Mouse (Mus musculus): Measurements from ENCODE around the gene Ube2g1. TPM values are rescaled to one million over a fixed set of nuclear protein-coding genes. Genes with fewer than 3 reads are reported as not detected.

Ube2g1 gene
- total and polyA plus RNA-seq, 2 experiments = 8.2 to 26.6 TPM

GRCm38 (mm10) chr11:72642730-72643129 lies 35.6 kb downstream of the Ube2g1 start:
- TF ChIP-seq CTCF (IDR thresholded peaks at IDR 0.05; ENCODE audit: low read depth, low read length) (no peak), POLR2A (IDR thresholded peaks at IDR 0.05; ENCODE audit: extremely low read depth, insufficient read depth, low read length) (no peak)
- Histone ChIP-seq H3K36me3 (ENCODE audit: control insufficient read depth, insufficient read depth, low read length) (no peaks in the 10 kb centered on the region), H3K4me3 (ENCODE audit: insufficient read depth, low read depth, low read length) (no peak overlapping the region), H3K79me2 (ENCODE audit: control insufficient read depth, insufficient read depth, low read length) (peaks cover 17% of the 10 kb centered on the region; the same call in 1 of the 2 replicates), H3K4me1 (ENCODE audit: control insufficient read depth, insufficient read depth, low read length) (peaks cover 4% of the 10 kb centered on the region; the same call in 1 of the 2 replicates), H3K27ac (replicated peaks; ENCODE audit: insufficient read depth, low read depth, low read length) (no peak overlapping the region), H3K9ac (ENCODE audit: low read depth, low read length) (no peak overlapping the region), H3K27me3 (ENCODE audit: control insufficient read depth, insufficient read depth, low read length) (no peaks in the 10 kb centered on the region)
- WGBS = 71% methylated on average over 4 of the region's 4 CpGs
- no peak for DNase-seq (ENCODE audit: extremely low read depth, low read depth, low spot score)

- Histone ChIP-seq H3K4me3 (ENCODE audit: insufficient read depth, low read depth, low read length) (no peak overlapping the region), H3K79me2 (ENCODE audit: control insufficient read depth, insufficient read depth, low read length) (peaks cover 20% of the 10 kb centered on the region; the same call in 1 of the 2 replicates), H3K9ac (ENCODE audit: low read depth, low read length) (no peak overlapping the region), H3K36me3 (ENCODE audit: control insufficient read depth, insufficient read depth, low read length) (no peaks in the 10 kb centered on the region), H3K4me1 (ENCODE audit: control insufficient read depth, insufficient read depth, low read length) (peaks cover 4% of the 10 kb centered on the region; the same call in 1 of the 2 replicates), H3K27ac (replicated peaks; ENCODE audit: insufficient read depth, low read depth, low read length) (no peak overlapping the region), H3K27me3 (ENCODE audit: control insufficient read depth, insufficient read depth, low read length) (no peaks in the 10 kb centered on the region)
- no peak for TF ChIP-seq CTCF (IDR thresholded peaks at IDR 0.05; ENCODE audit: low read depth, low read length)
- no peak for TF ChIP-seq POLR2A (IDR thresholded peaks at IDR 0.05; ENCODE audit: extremely low read depth, insufficient read depth, low read length)
- DNase-seq (ENCODE audit: extremely low read depth, low read depth, low spot score) = no peak
- WGBS = 82% methylated on average over 5 of the region's 5 CpGs
These were observed 38.3 kb downstream of the Ube2g1 start for GRCm38 (mm10) chr11:72645386-72645785.

DNA sequence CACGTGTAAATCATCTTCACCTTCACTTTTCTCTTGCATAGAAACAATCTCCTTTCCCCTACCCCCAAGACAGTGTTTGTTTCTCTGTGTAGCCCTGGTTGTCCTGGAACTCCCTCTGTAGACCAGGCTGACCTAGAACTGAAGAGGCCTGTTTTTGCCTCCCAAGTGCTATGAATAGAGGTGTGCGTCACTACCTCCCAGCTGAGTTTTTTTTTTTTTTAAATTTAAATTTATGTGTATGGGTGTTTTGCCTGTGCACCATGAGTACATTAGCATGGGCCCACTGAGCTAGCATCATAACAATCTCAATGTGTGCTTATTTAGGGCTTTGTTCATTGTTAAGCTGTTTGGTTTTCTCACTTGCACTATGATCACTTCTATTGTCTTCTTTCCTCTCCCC lies 43.3 kb downstream of the Ube2g1 start:
- WGBS = 77% methylated on average over 2 of the region's 2 CpGs
- Histone ChIP-seq H3K4me3 (ENCODE audit: insufficient read depth, low read depth, low read length) (no peak overlapping the region), H3K27ac (replicated peaks; ENCODE audit: insufficient read depth, low read depth, low read length) (no peak overlapping the region), H3K4me1 (ENCODE audit: control insufficient read depth, insufficient read depth, low read length) (no peaks in the 10 kb centered on the region; the same call in 1 of the 2 replicates), H3K9ac (ENCODE audit: low read depth, low read length) (no peak overlapping the region), H3K79me2 (ENCODE audit: control insufficient read depth, insufficient read depth, low read length) (peaks cover 9% of the 10 kb centered on the region; the same call in 1 of the 2 replicates), H3K27me3 (ENCODE audit: control insufficient read depth, insufficient read depth, low read length) (no peaks in the 10 kb centered on the region), H3K36me3 (ENCODE audit: control insufficient read depth, insufficient read depth, low read length) (no peaks in the 10 kb centered on the region)
- TF ChIP-seq CTCF (IDR thresholded peaks at IDR 0.05; ENCODE audit: low read depth, low read length) (no peak), POLR2A (IDR thresholded peaks at IDR 0.05; ENCODE audit: extremely low read depth, insufficient read depth, low read length) (no peak)
- DNase-seq (ENCODE audit: extremely low read depth, low read depth, low spot score) = no peak

- Histone ChIP-seq H3K9ac (ENCODE audit: low read depth, low read length) (no peak overlapping the region), H3K4me3 (ENCODE audit: insufficient read depth, low read depth, low read length) (no peak overlapping the region), H3K79me2 (ENCODE audit: control insufficient read depth, insufficient read depth, low read length) (peaks cover 14% of the 10 kb centered on the region), H3K27me3 (ENCODE audit: control insufficient read depth, insufficient read depth, low read length) (no peaks in the 10 kb centered on the region), H3K27ac (replicated peaks; ENCODE audit: insufficient read depth, low read depth, low read length) (no peak overlapping the region), H3K4me1 (ENCODE audit: control insufficient read depth, insufficient read depth, low read length) (peaks cover 1% of the 10 kb centered on the region; the same call in 1 of the 2 replicates), H3K36me3 (ENCODE audit: control insufficient read depth, insufficient read depth, low read length) (no peaks in the 10 kb centered on the region)
- no peak for DNase-seq (ENCODE audit: extremely low read depth, low read depth, low spot score)
- TF ChIP-seq CTCF (IDR thresholded peaks at IDR 0.05; ENCODE audit: low read depth, low read length) (0 out of 2 replicates have a peak, but pooled peaks have one; percentile 11), POLR2A (IDR thresholded peaks at IDR 0.05; ENCODE audit: extremely low read depth, insufficient read depth, low read length) (no peak)
These were observed 52.8 kb downstream of the Ube2g1 start for GRCm38 (mm10) chr11:72659918-72660317.

DNA sequence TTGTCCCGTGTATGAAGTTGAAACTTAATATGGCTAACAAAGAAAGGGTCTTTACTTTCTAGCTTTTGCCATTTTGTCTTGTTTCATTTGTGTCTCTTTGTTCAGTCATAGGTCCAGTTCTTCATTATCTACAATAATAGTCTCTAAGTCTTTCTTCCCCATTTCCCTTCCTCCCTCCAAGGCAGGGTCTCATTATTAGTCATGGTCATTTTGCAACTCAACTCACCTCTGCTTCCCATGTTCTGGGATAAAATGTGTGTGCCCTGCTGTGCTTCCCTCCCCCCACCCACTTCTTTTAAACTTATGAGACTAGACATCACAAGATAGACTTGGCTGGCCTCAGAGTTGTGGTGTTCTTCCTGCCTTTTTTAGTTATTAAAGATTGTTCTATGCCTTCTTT lies 53.3 kb downstream of the Ube2g1 start:
- H3K27ac ChIP-seq (replicated peaks; ENCODE audit: insufficient read depth, low read depth, low read length) = no peak overlapping the region
- H3K36me3 ChIP-seq (ENCODE audit: control insufficient read depth, insufficient read depth, low read length) = peaks cover 2% of the 10 kb centered on the region; the same call in 1 of the 2 replicates
- peaks cover 1% of the 10 kb centered on the region; the same call in 1 of the 2 replicates for H3K4me1 ChIP-seq (ENCODE audit: control insufficient read depth, insufficient read depth, low read length)
- H3K79me2 ChIP-seq (ENCODE audit: control insufficient read depth, insufficient read depth, low read length) = peaks cover 14% of the 10 kb centered on the region
- TF ChIP-seq POLR2A (IDR thresholded peaks at IDR 0.05; ENCODE audit: extremely low read depth, insufficient read depth, low read length) (no peak), CTCF (IDR thresholded peaks at IDR 0.05; ENCODE audit: low read depth, low read length) (no peak)
- no peak overlapping the region for H3K9ac ChIP-seq (ENCODE audit: low read depth, low read length)
- H3K4me3 ChIP-seq (ENCODE audit: insufficient read depth, low read depth, low read length) = no peak overlapping the region
- no peak for DNase-seq (ENCODE audit: extremely low read depth, low read depth, low spot score)
- no peaks in the 10 kb centered on the region for H3K27me3 ChIP-seq (ENCODE audit: control insufficient read depth, insufficient read depth, low read length)
- WGBS = 88% methylated on average over 1 of the region's 1 CpGs

- DNase-seq (ENCODE audit: extremely low read depth, low read depth, low spot score) = no peak
- WGBS = 92% methylated on average over 4 of the region's 4 CpGs
- H3K79me2 ChIP-seq (ENCODE audit: control insufficient read depth, insufficient read depth, low read length) = peaks cover 6% of the 10 kb centered on the region
- no peak overlapping the region for H3K27ac ChIP-seq (replicated peaks; ENCODE audit: insufficient read depth, low read depth, low read length)
- H3K36me3 ChIP-seq (ENCODE audit: control insufficient read depth, insufficient read depth, low read length) = peaks cover 3% of the 10 kb centered on the region; the same call in 1 of the 2 replicates
- no peak overlapping the region for H3K4me3 ChIP-seq (ENCODE audit: insufficient read depth, low read depth, low read length)
- H3K4me1 ChIP-seq (ENCODE audit: control insufficient read depth, insufficient read depth, low read length) = peaks cover 1% of the 10 kb centered on the region; the same call in 1 of the 2 replicates
- H3K27me3 ChIP-seq (ENCODE audit: control insufficient read depth, insufficient read depth, low read length) = no peaks in the 10 kb centered on the region
- TF ChIP-seq POLR2A (IDR thresholded peaks at IDR 0.05; ENCODE audit: extremely low read depth, insufficient read depth, low read length) (no peak), CTCF (IDR thresholded peaks at IDR 0.05; ENCODE audit: low read depth, low read length) (no peak)
- H3K9ac ChIP-seq (ENCODE audit: low read depth, low read length) = no peak overlapping the region
These were observed 57.6 kb downstream of the Ube2g1 start for GRCm38 (mm10) chr11:72664641-72665040.

Measured in liver, adult 2 months (tissue).